Mouse (Mus musculus) thymus, postnatal 4 days (tissue): ENCODE results near the gene Wbp2nl.
A peak's percentile ranks its signal among the peaks of the same experiment; 100 is the strongest.

Source experiments
- DNase-seq: peaks from one replicate; pipeline ENCODE4 v3.0.0; 2021

The Wbp2nl gene

GRCm38 (mm10) chr15:82322195-82322594 lies 23.4 kb downstream of the Wbp2nl start:
- no peak for DNase-seq

GRCm38 (mm10) chr15:82325382-82325781 lies 26.6 kb downstream of the Wbp2nl start:
- DNase-seq = no peak

GRCm38 (mm10) chr15:82335194-82335593 lies 36.4 kb downstream of the Wbp2nl start:
- DNase-seq = no peak

- DNase-seq = no peak
These were observed 37.9 kb downstream of the Wbp2nl start for GRCm38 (mm10) chr15:82336629-82337028.

GRCm38 (mm10) chr15:82337875-82338274 lies 39.1 kb downstream of the Wbp2nl start:
- no peak for DNase-seq

GRCm38 (mm10) chr15:82338593-82339112 lies 39.9 kb downstream of the Wbp2nl start, which contains the start of the genes Naga, Pheta2 and Smdt1:
TSS of gene Naga (minus strand) at chr15:82338925.
TSS of gene Pheta2 (plus strand) at chr15:82338942.
TSS of gene Smdt1 (plus strand) at chr15:82338959.
- DNase-seq = peak; percentile 98

GRCm38 (mm10) chr15:82339150-82339549 lies 40.4 kb downstream of the Wbp2nl start:
- DNase-seq = no peak

- peak; percentile 29 for DNase-seq
These were observed 41.0 kb downstream of the Wbp2nl start for GRCm38 (mm10) chr15:82339634-82340254.

- peak; percentile 23 for DNase-seq
These were observed 41.8 kb downstream of the Wbp2nl start for GRCm38 (mm10) chr15:82340414-82341035.

- peak; percentile 67 for DNase-seq
These were observed 42.3 kb downstream of the Wbp2nl start for GRCm38 (mm10) chr15:82341036-82341501.

GRCm38 (mm10) chr15:82341675-82342542 lies 43.2 kb downstream of the Wbp2nl start:
- DNase-seq = peak; percentile 48

- peak; percentile 23 for DNase-seq
These were observed 43.8 kb downstream of the Wbp2nl start for GRCm38 (mm10) chr15:82342543-82342935.

- DNase-seq = no peak
These were observed 44.9 kb downstream of the Wbp2nl start for GRCm38 (mm10) chr15:82343368-82344287.

GRCm38 (mm10) chr15:82344971-82345370 lies 46.2 kb downstream of the Wbp2nl start:
- DNase-seq = no peak

GRCm38 (mm10) chr15:82345820-82346470 lies 47.2 kb downstream of the Wbp2nl start:
- DNase-seq = peak; percentile 97

GRCm38 (mm10) chr15:82346580-82347302 lies 48.0 kb downstream of the Wbp2nl start:
- DNase-seq = no peak

- no peak for DNase-seq
These were observed 48.5 kb downstream of the Wbp2nl start for GRCm38 (mm10) chr15:82347303-82347676.

GRCm38 (mm10) chr15:82347852-82348251 lies 49.1 kb downstream of the Wbp2nl start:
- no peak for DNase-seq

GRCm38 (mm10) chr15:82348258-82348998 lies 49.7 kb downstream of the Wbp2nl start:
- no peak for DNase-seq

- DNase-seq = no peak
These were observed 50.2 kb downstream of the Wbp2nl start for GRCm38 (mm10) chr15:82348999-82349341.
